Mouse (Mus musculus) activated CD4-positive, CD25-positive, alpha-beta regulatory T cell (primary cell): ENCODE data around the gene Hist1h4h. TPM values are rescaled to one million over a fixed set of nuclear protein-coding genes. Genes with fewer than 3 reads are reported as not detected.

Experiments
- polyA plus RNA-seq, 2 experiments: library from polyadenylated mRNA; unstranded; fragments of 100-300 nt; shearing (Covaris generic); gene quantifications; one replicate each; pipeline ENCODE4 v1.2.1; 2017

Hist1h4h gene
- 1 to 10 TPM; 1.3 to 4.8 TPM for polyA plus RNA-seq

DNA sequence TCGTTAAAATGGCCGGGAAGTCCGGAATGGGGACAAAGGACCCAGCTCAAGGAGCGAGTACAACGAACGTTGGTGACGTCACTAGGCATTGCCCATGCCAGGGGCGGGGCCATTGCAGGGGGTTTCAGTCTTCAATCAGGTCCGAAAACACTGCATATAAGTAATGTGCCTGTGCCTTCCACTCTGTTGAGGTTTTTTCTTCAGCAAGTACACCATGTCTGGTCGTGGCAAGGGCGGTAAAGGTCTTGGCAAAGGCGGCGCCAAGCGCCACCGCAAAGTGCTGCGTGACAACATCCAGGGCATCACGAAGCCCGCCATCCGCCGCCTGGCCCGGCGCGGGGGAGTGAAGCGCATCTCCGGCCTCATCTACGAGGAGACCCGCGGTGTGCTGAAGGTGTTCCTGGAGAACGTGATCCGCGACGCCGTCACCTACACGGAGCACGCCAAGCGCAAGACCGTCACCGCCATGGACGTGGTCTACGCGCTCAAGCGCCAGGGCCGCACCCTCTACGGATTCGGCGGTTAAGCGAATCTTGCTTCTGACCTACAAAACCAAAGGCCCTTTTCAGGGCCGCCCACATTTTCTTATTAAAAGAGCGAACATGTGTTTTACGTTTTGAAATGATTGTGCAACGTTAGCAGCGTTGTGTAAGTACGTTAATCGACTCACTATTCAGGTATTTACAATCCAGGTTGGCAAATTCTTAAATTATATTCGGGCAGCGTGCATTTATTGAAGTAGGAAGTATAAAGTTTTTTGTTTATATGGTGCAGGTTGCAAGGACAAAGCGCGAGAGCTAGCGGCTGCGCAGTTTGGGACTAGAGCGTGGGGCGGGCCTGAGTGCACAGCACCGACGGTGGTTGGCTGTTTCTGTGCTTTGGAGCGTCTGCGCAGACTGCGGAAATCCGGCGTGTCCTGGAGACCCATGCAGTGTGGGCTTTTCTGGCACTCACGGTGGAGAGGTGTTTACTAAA, at the start of gene Hist1h4h:
TSS of gene Hist1h4h (plus strand) at position 150 of the 975 bp plus-strand sequence.

DNA sequence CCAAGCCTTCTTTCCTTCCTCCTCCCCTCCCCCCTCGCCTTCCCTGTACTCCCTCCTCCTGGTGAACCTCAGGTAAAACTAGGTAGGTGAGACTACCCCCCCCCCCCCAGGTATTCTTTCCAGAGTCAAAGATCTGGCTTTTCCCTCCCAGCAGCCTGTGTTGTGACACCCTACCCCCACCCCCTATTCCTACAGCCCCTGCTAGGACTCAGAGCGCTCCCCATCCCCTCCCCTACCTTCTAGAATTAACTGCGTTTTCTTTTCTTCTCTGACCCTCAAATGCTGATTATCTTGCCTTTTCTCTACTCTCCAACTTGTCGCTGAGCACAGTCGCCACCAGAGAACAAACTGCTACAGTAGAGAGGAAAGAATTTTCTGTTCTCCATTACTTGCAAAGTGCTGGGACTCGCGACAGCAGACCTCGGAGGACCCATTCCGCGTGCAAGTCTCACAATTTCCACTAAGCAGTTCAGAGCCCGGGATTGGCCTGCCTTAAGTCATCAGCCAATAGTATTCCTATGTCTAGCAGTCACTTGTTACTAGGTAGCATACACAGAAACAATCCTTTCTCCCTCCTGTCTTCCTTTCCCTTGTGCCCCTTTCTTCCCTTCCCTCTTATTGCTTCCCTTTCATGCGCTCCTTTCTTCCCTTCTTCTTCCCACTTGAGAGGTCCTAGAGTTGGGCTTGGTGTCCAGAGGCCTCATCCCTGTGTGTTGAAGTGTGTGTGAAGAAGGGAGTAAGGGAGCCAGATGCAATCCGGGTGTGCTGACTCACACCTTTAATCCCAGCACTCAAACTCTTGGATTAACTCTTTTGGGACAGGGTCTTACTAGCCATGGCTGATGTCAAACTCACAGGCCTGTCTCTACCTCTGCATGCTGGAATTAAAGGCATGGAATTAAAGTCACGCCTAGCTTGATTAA, 42.2 kb upstream of the Hist1h4h start, which contains the start of gene Btn2a2:
TSS of gene Btn2a2 (minus strand) at position 458 of the 923 bp plus-strand sequence.

DNA sequence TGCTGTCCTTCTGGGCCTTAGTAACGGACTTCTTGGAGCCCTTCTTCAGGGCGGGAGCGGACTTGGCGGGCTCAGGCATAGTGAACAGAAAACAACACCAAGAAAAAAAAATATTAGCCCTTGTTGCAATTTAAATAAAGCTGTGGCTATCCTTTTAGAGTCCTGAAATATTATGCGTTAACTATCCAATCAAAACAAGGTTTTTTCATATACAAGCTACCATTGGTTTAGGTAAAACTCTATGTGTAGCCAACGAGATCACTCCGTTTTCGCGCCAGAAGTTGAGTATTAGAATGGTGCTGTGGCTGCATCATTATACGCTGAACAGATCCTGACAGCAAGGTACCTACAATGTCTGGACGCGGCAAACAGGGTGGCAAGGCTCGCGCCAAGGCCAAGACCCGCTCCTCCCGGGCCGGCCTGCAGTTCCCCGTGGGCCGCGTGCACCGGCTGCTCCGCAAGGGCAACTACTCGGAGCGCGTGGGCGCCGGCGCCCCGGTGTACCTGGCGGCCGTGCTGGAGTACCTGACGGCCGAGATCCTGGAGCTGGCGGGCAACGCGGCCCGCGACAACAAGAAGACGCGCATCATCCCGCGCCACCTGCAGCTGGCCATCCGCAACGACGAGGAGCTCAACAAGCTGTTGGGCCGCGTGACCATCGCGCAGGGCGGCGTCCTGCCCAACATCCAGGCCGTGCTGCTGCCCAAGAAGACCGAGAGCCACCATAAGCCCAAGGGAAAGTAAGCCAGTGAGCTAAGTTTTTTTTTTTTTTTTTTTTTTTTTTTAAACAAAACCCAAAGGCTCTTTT, 2.9 kb downstream of the Hist1h4h start, which contains the start of gene Hist1h2af:
TSS of gene Hist1h2af (plus strand) at position 347 of the 808 bp plus-strand sequence.

DNA sequence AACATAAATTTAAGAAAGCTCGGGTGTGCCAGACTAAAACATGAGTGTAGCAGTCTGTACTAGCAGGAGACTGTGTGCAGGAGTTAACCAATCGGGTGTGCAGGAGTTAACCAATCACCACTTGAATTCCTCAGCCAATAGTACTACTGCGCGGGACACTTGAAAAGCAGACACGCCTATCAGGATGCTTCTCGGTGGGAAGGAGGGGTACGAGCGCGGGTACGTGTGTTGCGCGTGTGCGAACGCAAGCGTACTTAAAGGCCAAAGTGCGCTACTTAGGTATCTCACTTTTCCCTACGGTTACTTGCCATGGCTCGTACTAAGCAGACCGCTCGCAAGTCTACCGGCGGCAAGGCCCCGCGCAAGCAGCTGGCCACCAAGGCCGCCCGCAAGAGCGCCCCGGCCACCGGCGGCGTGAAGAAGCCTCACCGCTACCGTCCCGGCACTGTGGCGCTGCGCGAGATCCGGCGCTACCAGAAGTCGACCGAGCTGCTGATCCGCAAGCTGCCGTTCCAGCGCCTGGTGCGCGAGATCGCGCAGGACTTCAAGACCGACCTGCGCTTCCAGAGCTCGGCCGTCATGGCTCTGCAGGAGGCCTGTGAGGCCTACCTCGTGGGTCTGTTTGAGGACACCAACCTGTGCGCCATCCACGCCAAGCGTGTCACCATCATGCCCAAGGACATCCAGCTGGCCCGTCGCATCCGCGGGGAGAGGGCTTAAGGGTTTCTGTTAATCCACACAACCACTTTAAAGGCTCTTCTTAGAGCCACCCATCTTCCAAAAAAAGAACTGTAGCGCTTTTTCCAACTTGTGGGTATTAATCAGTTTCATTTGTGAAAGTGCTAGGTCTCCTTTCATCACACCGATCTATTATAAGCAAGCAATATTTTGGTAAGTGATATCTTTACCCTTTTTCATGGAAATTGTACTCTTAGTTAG, 4.6 kb downstream of the Hist1h4h start, which contains the start of gene Hist1h3g:
TSS of gene Hist1h3g (plus strand) at position 286 of the 939 bp plus-strand sequence.

DNA sequence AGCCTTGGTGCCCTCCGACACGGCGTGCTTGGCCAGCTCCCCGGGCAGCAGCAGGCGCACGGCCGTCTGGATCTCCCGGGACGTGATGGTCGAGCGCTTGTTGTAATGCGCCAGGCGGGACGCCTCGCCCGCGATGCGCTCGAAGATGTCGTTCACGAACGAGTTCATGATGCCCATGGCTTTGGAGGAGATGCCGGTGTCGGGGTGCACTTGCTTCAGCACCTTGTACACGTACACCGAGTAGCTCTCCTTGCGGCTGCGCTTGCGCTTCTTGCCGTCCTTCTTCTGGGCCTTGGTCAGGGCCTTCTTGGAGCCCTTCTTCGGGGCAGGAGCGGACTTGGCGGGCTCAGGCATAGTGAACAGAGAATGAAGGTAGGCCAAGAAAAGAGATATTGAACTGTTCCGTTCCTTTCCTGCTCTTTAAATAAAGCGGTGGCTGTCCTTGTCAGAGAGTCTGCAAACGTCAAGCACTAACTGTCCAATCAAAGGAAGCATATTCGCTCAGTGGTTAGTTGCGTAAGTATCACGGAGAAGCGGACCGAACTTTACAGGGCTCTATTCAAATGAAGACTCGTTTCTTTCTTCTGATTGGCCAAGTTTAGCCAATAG, 12.3 kb downstream of the Hist1h4h start, which contains the start of gene Hist1h2bh:
TSS of gene Hist1h2bh (minus strand) at position 394 of the 609 bp plus-strand sequence.

DNA sequence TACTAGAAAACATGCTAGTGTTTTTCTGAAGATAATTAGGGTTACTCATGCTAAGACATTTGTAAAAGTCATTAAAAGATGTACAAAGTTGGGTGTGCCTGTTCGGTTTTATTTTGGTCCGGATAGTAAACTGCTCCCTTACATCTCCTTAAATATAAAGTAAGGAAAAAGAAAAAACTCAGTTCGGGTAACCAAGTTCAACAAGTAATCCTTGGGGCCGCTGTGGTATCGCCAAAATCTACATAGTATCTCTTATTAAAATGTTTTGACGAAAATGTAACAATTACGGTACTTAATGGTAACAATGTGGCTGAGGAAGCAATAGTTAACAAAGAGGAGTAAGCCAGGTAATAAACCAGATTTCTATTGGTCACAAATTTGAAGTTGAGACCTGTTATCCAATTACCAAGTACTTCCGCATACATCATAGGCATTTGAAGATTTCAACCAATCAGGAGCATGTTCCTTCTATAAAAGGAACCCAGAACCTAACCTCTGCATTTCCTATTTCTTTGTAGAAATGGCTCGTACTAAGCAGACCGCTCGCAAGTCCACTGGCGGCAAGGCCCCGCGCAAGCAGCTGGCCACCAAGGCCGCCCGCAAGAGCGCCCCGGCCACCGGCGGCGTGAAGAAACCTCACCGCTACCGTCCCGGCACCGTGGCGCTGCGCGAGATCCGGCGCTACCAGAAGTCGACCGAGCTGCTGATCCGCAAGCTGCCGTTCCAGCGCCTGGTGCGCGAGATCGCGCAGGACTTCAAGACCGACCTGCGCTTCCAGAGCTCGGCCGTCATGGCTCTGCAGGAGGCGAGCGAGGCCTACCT, 13.3 kb downstream of the Hist1h4h start, which contains the start of gene Hist1h3f:
TSS of gene Hist1h3f (plus strand) at position 88 of the 822 bp plus-strand sequence.

DNA sequence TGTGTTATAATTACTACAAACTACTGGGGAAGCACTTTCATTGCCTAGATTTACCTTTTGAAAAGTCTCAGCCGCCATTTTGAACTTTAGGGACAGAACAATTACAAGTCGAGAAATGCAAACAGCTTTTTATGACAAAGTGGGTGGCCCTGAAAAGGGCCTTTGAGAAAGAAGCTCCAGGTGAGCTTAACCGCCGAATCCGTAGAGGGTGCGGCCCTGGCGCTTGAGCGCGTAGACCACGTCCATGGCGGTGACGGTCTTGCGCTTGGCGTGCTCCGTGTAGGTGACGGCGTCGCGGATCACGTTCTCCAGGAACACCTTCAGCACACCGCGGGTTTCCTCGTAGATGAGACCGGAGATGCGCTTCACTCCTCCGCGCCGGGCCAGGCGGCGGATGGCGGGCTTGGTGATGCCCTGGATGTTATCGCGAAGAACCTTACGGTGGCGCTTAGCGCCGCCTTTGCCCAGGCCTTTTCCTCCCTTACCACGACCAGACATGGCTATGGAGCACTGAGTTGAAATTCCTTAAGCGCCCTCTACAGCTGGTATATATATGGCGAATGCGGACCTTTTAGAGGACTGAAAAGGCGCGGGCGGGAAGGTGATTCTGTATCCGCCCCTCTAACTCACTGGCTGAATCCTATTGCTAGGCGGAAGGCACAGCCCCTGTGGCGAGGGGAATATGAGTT, 20.4 kb downstream of the Hist1h4h start, which contains the start of gene Hist1h4f:
TSS of gene Hist1h4f (minus strand) at position 503 of the 689 bp plus-strand sequence.

DNA sequence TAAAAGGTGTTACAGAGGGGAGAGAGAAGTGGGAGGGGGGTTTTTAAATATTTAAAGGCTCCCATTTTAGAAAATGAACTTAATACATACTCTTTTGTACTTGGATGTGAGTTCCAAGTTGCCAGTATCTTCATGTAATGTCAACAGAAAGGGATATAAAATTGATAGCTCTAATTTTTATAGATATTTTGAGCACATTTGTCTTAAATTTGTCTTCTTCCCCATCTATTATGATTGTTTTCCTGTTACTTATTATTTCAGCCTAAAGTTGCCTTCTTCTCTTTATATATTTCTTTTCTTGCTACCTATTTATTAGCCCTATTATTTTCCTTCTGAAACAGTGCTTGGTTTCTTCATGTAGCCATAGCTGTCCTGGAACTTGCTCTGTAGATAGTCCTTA, 22.1 kb downstream of the Hist1h4h start, which contains the start of gene Hist1h1d:
TSS of gene Hist1h1d (plus strand) at position 301 of the 400 bp plus-strand sequence.

DNA sequence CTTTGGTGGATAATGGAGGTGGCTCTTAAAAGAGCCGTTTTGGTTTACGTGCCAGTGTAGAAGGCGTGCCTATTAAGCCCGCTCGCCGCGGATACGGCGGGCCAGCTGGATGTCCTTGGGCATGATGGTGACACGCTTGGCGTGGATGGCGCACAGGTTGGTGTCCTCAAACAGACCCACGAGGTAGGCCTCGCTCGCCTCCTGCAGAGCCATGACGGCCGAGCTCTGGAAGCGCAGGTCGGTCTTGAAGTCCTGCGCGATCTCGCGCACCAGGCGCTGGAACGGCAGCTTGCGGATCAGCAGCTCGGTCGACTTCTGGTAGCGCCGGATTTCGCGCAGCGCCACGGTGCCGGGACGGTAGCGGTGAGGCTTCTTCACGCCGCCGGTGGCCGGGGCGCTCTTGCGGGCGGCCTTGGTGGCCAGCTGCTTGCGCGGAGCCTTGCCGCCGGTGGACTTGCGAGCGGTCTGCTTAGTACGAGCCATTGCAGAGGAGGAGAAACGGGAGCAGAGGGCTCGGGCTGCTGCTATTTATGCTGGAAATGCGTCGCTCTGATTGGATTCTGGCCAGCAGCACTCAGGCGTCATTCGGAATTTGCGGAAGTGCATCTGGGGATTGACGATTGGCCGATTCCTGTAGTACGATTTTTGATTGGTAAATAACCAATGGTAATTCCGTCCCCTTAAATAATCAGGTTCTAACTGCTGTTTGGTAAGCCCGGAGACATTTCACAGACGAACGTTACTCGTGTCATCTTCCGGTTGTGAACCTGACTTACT, 31.2 kb downstream of the Hist1h4h start, which contains the start of gene Hist1h3e:
TSS of gene Hist1h3e (minus strand) at position 487 of the 777 bp plus-strand sequence.

DNA sequence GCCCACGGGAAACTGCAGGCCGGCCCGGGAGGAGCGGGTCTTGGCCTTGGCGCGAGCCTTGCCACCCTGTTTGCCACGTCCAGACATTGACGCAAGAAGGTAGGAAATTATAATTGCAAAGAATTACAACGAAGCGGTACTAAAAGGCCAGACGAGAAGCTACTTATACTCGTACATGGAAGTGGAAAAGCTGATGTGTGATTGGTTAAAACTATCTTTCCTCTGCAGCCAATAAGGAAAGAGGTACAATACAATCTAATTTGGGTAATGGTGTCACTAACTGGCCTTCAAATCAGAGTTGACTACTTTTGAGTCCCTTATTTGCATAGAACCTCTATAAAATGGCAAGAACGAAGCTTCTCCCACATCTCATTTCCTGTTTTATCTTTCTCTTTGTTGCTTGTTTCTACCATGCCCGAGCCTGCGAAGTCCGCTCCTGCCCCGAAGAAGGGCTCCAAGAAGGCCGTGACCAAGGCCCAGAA, 40.2 kb downstream of the Hist1h4h start, which contains the start of the genes Hist1h2ae and Hist1h2bg:
TSS of gene Hist1h2ae (minus strand) at position 199 of the 482 bp plus-strand sequence.
TSS of gene Hist1h2bg (plus strand) at position 375 of the 482 bp plus-strand sequence.

DNA sequence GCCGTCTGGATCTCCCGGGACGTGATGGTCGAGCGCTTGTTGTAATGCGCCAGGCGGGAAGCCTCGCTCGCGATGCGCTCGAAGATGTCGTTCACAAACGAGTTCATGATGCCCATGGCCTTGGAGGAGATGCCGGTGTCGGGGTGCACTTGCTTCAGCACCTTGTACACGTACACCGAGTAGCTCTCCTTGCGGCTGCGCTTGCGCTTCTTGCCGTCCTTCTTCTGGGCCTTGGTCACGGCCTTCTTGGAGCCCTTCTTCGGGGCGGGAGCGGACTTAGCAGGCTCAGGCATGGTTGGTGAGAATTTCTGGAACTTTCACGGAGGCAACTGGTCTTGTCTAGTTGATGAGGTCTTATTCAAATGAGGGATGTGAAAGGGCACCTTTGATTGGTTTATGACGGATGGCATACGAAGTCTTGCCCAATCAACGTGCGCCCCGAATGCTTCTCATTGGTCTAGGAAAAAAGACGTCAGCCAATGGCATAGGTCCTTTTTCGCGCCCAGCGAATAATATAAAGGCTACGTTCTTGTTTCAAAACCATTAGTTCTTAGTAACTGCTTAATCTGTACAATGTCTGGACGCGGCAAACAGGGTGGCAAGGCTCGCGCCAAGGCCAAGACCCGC, 43.2 kb downstream of the Hist1h4h start, which contains the start of the genes Hist1h2bf and Hist1h2ad:
TSS of gene Hist1h2bf (minus strand) at position 299 of the 627 bp plus-strand sequence.
TSS of gene Hist1h2ad (plus strand) at position 484 of the 627 bp plus-strand sequence.

DNA sequence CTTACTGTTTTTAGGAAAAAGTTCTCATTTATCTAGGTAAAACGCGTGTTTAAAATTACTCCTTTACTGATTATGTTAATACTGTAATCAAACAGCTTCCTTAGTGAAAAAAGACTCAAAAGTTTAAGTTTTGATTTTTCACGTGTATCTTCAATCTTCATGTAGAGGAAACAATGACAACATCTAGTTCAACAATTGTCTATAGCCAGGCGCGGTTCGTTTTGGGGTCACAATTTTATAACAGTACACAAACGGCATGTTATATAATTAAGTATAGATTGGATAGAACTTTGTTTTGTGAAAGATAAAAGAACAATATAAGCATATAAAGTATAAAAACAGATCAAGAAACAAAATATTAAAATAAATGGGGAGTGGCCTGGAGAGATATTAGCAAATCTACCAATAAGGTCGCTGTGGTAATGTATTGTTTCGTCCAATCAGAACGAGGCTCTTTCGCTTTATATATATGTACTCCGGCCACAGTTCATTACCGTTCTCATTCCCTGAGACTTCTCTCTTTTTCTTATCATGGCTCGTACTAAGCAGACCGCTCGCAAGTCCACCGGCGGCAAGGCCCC, 44.5 kb downstream of the Hist1h4h start, which contains the start of gene Hist1h3d:
TSS of gene Hist1h3d (plus strand) at position 493 of the 581 bp plus-strand sequence.

